Mouse (Mus musculus) heart, postnatal 14 days (tissue): Measurements from ENCODE around the gene Lysmd3. TPM values are rescaled to one million over a fixed set of nuclear protein-coding genes. Genes with fewer than 3 reads are reported as not detected.

Experiments
- DNase-seq, 2 experiments: peaks; one replicate each; pipeline ENCODE4 v3.0.0; 2021 to 2022
- intact Hi-C: fragments of 180-260 bp; cut with DNase I; formaldehyde crosslinking; loops from one replicate; pipeline ENCODE4 v1.15.1; 2025
- total RNA-seq, 2 experiments: library from RNA; stranded (reverse); gene quantifications; 2 replicates each; pipeline ENCODE4 v1.2.3; 2021

Lysmd3 gene
- total RNA-seq, 2 experiments from 2014 or later, result 13.1 to 19.0 TPM

DNA sequence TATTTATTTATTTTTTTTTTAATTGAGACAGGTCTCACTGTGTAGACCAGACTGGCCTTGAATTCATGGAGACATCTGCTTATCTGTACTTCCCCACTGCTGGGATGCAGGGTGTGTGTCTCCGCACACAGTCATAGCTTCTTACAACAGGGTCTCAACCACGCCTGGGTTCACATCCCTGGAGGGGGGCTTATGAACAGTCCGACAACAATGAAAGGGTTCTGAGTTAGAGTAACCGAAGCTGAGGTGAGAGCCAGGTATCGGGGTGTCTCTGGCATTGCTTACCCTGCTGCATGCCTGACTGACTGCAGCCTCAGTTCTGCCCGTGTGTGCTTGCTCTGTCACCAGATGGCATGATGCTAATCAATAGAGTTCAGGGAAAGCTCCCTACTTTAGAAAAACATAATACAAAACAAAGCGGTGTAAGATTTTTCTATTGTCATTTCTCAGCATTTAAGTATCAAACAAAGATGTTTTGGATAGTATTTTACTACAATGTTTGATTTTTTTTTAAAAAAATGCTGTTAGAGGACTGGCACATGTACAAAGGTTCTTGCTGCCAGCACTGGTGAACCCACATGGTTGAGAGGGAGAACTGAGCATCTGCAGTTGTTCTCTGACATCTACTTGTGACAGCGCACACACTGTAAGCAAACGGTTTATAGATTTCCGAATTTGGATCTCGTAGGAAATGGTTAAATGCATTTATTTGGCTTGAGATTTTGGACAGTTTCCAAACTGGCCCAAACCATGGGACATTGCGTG is 6.3 kb downstream of the Lysmd3 start:
- intact Hi-C loops, result no loop called here
- DNase-seq, result no peak

DNA sequence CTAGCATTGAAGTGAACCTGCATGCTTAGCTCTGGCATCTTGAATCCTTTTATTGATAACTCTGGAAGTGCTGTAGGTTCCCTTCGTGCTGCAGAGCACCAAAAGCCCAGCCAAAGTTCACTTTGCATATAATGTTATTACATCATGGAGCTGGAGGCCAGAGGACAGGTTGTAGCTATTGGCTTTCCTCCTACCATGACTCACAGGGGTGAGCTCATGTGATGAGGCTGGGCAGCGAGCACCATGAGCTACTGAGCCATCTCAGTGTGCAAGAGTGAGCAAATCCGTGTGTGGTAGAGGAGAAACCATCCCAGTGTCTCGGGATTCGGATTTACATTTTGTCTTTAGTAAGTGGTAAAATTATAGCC is 6.9 kb downstream of the Lysmd3 start:
- intact Hi-C loops, result no loop called here
- DNase-seq, result no peak

DNA sequence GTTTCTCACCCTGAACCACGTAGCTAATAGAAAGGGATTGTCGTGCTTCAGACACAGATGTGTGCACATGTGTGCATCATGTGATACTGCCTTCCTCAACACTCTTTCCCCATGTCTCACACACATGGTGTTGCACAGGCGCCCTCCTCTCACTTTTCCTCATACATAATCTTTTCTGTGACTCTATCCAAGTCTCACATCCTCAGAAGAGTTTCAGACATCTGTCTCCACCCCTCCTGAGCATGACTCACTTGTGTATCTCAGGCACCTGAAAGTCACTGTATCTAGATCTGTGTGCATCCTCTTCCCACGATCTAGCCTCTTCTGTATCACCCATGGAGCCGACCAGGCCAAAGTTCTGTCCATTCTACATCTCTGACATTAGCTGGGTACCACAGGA is 10.2 kb downstream of the Lysmd3 start:
- intact Hi-C loops, result no loop called here
- no peak for DNase-seq

DNA sequence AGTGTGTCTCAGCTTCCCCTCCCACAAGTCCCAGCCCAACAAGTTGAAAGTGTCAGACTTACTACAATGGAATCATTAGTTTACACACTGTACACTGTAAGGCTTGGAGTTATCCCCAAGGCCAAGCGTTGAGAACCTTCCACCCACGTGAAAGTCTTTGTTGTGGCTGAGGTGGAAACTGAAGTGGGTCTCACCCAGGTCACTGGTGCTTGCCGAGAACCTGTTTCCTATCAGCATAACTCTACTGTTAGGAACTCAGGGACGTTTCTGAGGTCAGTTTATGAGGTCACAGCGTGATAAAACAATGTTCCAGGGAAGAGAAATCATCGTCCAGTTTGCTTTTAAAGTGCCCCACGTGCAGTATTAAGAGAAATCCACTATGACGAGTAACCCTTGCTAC is 17.9 kb downstream of the Lysmd3 start:
- intact Hi-C loops, result no loop called here
- no peak for DNase-seq

DNA sequence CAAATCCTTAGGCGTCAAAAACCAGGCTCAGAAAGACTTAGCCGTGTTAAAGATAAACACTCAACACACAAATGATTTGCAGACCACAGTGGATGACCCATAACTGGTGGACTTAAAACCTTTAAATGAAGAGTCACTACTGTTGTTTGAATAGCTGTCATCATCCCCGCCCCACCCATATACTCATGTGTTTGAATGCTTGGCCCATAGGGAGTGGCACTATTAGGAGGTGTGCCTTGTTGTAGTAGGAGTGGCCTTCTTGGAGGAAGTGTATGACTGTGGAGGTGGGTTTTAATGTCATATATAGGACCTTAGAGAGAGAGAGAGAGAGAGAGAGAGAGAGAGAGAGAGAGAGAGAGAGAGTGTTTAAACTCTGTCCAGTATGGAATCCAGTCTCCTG is 25.6 kb downstream of the Lysmd3 start:
- no peak for DNase-seq
- intact Hi-C loops, result loop anchor here (5.0 kb wide), 1 partner anchor 79 kb away; no protein-coding TSS in a partner anchor

DNA sequence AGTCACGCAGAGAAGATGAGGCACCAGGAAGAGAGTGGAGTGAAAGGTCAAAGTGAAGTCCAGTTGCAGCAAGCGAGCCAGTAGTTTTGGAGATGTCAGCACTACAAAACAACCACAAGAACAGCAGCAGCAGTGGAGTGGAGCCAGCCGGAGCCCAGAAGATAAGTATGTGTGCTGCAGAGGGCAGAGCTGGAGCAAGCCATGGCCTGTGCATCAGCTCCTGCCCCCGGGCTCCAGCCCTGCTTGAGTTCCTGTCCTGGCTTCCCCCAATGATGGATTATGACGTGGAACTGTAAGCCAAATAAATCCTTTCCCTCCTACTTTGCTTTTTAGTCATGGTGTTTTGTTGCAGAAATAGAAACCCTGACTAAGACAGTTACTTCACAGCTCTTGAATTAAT is 26.8 kb downstream of the Lysmd3 start:
- intact Hi-C loops, result loop anchor here (5.0 kb wide), 1 partner anchor 78 kb away; no protein-coding TSS in a partner anchor
- DNase-seq, result no peak

DNA sequence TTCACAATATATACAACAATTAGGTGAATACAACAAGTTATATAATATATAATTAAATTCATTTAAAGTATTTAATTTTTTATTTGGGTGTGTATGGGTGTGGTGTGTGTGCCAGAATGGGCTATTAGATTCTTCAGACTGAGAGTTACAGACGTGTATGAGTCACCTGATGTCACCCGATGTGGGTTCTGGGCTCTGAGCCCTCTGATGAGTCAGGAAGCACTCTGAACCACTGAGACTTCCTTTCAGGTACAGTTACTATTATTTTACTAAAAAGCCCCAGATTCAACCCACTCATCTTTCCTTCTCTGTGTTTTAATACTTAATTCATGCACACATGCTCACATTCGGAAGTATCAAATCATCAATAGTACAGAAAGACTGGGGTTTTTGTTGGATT is 27.4 kb downstream of the Lysmd3 start:
- no peak for DNase-seq
- intact Hi-C loops, result loop anchor here (5.0 kb wide), 1 partner anchor 77 kb away; no protein-coding TSS in a partner anchor

DNA sequence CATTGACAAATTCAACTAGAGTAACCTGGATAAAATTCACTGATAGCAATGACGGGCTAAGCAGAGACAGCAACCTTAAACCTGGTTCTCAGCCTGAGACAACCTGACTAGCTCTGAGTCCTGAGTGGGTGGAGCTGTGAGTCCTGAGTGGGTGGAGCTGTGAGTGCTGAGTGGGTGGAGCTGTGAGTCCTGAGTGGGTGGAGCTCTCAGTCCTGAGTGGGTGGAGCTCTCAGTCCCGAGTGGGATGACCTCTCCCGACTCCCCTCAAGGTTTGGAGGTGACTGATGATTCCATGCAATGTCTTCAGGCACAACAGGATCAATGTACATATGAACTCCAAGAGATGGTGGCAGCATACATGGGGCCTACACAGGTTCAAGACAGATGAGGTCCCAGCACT is 32.1 kb downstream of the Lysmd3 start:
- intact Hi-C loops, result no loop called here
- DNase-seq, result no peak

DNA sequence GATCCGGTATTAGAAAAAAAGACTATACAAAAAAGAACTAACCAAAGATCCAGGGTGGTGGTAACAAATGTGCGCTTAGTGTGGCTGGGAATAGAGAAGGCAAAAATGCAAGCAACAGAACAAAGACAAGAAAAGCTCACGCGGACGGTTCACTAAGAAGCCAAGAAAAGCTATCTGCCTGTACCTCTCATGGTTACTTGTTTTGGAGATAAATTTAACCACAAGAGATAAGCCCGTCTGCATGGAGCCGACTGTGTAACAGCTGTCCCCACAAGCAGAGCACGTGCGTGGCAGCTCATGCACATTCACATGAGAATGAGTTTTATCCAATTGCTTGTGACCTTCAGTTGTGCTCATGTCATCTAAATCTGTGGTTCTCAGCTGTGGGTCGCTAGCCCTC is 33.0 kb downstream of the Lysmd3 start:
- intact Hi-C loops, result no loop called here
- DNase-seq, result no peak

DNA sequence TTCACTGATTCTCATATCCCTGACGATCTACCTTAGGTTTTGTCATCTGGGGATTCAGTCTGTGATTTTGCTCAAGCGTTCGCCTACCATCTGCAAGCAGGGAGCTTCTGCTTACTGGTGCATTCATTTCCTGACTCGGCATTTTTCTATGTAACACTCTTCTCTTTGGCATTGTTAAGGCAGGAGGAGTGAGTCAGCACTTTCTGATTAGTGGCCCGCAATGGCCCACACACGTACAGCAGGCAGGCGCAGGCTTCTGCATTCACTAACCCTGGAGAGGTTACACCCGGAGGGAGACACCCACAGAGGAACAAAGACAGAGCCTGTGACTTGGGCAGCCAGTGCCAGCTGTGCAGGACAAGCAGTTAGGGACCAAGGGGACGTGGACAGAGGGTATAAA is 34.1 kb downstream of the Lysmd3 start:
- intact Hi-C loops, result no loop called here
- DNase-seq, result peak; percentile 3 to 13

DNA sequence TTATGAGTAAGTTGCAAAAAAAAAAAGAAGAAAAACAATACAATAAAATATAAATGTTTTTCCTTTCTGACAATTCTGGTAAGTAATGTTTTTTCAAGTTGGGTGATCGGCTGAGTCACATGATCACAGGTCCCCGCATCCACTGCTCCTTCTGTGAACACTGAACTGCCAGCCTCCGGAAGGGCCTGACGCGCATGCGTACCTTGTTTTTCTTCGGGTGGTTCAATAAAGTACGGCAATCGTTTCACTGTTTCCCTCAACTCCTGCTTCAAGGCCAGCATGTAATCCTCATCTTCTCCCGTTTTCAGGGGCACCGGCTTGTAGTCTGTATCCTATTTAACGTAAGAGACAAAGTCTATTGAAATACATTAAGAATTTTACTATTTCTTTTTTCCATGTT is 37.0 kb downstream of the Lysmd3 start:
- intact Hi-C loops, result no loop called here
- no peak for DNase-seq

DNA sequence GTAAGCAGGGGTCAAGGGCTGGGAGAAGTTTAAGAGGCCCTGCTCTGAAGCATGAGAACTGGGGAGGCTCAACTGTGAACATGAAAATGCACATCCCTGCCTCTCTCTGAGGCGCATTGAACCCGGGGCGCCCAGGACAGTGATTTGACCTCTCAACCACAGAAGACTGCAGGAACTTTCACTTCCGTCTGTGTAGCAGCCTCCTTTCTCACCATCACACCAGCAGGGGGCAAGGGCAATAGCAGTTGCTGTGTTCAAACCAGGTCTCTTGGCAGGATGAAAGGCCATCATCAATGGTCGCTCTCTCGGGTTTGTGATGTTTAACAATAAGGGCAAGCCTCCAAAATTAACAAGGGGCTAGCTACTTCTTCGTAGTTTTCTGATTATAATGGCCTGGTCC is 45.7 kb downstream of the Lysmd3 start:
- intact Hi-C loops, result no loop called here
- DNase-seq, result no peak

DNA sequence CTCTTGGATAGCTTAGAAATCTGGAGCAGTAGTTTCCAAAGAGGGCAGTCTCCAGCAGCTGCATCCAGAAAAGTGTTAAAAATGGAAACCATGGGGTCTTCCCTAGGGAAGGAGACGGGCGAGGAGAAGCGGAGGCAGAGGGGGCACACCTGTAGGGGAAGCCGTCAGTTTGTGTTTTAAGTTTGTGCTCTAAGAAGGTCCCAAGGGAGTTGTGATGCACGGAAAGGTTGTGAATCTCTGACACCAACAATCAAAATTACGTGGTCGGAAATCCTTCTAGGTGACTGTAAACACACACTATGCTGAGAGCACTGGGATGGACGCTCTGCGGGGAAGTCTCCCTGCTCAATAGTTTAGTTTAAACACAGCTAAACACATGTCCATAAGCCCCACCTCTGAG is 46.2 kb downstream of the Lysmd3 start:
- no peak for DNase-seq
- intact Hi-C loops, result no loop called here

DNA sequence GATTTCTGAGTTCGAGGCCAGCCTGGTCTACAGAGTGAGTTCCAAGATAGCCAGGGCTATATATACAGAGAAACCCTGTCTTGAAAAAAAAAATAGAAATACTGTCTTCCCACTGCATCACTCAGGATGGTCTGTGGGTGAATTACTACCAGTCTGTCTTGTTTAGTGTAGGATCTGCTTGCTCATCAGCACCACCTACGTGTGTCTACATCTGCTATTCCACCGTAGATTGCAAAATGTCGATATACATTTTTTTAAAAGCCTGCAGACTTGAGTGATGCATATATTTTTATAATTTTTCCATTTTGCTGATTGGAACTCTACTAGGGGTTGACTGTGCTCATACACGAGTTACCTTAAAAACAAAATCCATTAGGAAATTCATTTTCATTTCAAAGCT is 48.8 kb downstream of the Lysmd3 start:
- intact Hi-C loops, result no loop called here
- no peak for DNase-seq

DNA sequence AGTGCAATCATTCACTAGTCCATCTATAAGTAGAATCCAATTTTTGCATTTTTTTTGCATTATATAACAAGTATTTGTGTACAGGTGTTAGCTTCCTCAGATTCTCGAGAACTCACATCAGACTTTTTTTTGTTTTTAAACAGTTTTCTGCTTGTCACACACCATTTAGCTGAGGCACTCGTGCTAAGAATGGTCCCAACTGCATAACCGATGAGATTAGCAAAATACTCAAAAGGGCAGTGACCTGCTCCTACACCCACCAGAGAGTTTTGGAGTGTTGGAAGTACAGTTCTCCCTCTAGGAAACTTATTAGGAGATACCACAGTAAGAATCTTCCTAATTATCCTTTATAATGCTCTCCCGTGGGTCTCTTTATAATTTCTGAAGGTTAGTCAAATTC is 52.3 kb downstream of the Lysmd3 start:
- intact Hi-C loops, result loop anchor here (5.0 kb wide), 1 partner anchor 53 kb away; the partner anchor contains the start of gene Lysmd3
- DNase-seq, result no peak

DNA sequence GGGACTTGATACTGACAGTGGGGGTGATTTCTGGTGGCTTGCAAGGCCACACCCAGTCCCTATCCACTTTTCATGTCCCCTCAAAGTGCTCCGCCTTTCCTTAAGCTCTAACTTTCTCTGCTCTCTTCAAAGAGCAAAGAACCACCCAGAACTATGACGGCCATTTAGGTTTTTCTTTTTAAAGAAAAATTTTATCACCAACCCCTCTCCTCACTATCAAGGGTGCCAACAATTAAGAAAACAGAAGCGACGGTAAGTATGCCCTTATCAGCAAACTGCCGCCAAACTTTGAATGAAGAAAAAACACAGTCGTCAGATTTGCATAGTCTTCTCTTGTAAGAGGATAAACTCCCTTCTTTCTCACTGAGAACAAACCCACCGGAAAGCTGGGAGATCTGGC is 52.8 kb downstream of the Lysmd3 start:
- intact Hi-C loops, result loop anchor here (5.0 kb wide), 1 partner anchor 53 kb away; the partner anchor contains the start of gene Lysmd3
- no peak for DNase-seq

DNA sequence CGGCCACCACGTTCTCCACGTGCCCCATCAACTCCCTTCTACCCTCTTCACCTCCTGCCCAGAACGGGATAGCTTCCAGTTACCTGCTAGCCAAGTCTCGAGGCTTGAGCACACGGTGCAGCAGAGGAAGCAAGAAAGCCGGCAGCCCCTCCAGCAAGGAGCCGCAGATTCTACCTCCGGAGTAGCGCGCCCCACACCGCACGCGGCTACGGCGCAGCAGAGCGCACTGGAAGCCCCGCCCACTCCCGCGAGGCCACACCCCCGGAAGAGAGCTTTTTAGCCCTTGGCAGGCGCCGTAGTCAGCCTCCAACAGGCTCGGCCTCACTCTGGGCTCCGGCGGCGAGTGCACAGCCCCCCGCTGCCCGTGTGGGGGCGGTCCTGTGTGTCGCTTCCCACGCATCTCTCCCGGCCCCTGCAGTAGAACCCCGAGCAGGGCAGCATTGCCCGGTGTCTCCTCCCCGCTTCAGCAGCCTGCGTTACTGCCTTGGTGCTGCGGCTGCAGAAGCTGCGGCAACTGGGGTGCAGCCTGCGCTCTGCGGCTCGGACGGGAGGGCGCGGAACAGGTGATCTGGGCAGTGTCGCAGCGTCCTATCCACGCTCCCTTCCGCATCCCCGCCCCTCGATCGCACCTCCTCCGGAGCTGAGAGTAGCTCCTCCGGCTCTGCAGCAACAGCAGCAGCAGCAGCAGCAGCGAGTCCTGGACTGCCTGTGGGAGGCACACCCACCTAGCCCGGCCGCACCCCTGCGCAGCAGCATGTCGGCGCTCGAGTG is 53.5 kb downstream of the Lysmd3 start, which contains the start of the genes Polr3g and Mblac2:
Gene Polr3g (minus strand): TSS at position 239 of the 771 bp plus-strand sequence.
Gene Mblac2 (plus strand): TSS at position 567 of the 771 bp plus-strand sequence.
- DNase-seq, result peak; percentile 95 to 97
- intact Hi-C loops, result loop anchor here (5.0 kb wide), 1 partner anchor 54 kb away; the partner anchor contains the start of gene Lysmd3

DNA sequence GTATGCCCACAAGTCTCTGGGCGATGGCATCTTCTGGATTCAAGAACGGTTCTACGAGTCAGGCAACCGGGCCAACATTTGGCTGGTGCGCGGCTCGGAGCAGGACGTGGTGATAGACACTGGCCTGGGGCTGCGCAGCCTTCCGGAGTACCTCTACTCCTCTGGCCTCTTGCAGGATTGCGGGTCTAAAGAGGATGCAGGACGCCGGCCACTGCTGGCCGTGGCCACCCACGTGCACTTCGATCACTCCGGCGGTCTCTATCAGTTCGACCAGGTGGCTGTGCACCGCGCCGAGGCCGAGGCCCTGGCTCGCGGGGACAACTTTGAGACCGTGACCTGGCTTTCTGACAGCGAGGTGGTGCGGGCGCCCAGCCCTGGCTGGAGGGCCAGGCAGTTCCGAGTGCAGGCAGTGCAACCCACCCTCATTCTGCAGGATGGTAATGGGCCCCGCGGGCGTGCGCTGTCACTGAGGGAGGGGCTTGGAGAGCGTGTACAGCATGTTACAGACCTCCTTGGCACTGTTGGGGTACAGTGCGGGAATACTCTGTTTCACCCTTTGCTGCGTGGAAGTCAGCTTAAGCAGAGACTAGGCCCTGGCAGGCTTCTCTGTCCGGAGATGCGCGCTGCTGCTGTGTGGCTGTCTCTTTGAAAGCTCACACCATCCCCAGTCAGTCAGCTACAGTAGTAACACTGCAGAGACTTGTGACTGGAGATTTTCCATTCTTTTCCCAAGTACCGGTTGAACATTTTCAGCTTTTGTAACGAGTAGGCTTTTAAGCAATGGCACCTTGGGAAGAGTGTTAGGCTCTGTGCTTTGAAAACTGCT is 54.3 kb downstream of the Lysmd3 start:
- DNase-seq, result peak in 1 of 2 experiments; percentile 37

DNA sequence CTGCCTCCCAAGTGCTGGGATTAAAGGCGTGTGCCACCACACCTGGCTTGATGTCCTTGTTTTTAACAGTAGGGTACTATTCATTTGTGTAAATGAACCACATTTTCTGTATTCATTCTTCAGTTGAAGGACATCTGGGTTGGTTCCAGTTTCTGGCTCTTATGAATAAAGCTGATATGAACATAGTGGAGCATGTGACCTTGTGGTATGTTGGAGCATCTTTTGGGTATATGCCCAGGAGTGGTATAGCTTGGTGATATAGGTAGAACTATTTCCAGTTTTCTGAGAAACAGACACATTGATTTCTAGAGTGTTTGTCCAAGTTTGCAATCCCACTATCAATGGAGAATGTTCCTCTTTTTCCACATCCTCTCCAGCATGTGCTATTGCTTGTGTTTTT is 56.4 kb downstream of the Lysmd3 start:
- intact Hi-C loops, result loop anchor here (5.0 kb wide), 1 partner anchor 57 kb away; the partner anchor contains the start of gene Lysmd3
- no peak for DNase-seq

More for the DNA sequence above, 54.3 kb downstream of the Lysmd3 start:
- intact Hi-C loops, result loop anchor here (5.0 kb wide), 1 partner anchor 54 kb away; the partner anchor contains the start of gene Lysmd3
